Mouse (Mus musculus): Measurements from ENCODE around the gene Anks4b.

- TF ChIP-seq GATA1 (IDR thresholded peaks at IDR 0.05; ENCODE audit: low read length) (no peak), TAL1 (IDR thresholded peaks at IDR 0.05; ENCODE audit: low read length) (no peak)
Measured at GRCm38 (mm10) chr7:120150898-120151297, 22.8 kb upstream of the Anks4b start.

Measured in erythroblast, embryonic 14.5 days (primary cell).